Mouse (Mus musculus) kidney, adult 2 months (tissue): ENCODE measurements at regions not wholly inside any gene's neighbourhood (a gene's known extent, or its start where the extent isn't known, plus 50 kb on each side); places are given as distances from the start of the nearest gene placed in this dataset.

Experiments
- CTCF ChIP-seq: fragments of 200-500 bp; conservative IDR thresholded peaks from 2 replicates; pipeline ENCODE4 v1.5.1; 2011; ENCODE audit warnings: low read depth, mild to moderate bottlenecking, control low read depth, low read length, moderate library complexity, mixed read lengths; ENCODE audit not compliant: insufficient read depth, insufficient read length
- POLR2A ChIP-seq: fragments of 200-500 bp; IDR thresholded peaks from one replicate; pipeline ENCODE4 v1.6.1; 2011; ENCODE audit warnings: low read depth, low read length, control low read depth

DNA sequence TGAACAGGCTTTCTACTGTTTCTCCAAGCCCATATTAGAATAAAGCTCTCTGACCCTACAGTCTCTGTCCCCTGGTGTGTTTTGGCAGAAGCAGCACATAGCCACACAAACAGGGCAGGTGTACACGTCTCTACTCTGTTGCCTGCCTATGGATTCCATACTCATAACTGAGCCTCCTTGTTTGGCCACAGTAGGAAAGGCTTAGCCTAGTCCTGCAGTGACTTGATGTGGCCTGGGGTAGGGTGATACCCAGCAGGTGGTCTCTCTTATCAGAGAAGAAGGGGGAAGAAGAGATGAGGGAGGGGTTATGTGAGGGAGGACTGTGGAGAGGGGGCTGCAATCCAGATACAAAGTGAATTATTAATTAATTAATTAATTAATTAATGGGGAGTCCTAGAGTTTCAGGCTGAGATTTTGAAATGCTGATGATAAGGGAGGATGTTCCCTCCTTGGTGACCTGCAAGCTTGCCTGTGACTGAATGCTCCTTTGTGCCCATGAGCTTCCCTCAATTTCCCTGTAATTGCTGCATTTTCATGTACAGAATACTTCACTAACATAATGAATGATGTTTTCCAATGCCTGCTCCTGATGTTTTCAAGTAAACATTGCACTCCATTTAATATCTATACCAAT is 402.7 kb upstream of the Lrrc3b start:
- TF ChIP-seq POLR2A = no peak
- TF ChIP-seq CTCF = no peak
